Comparison of ENCODE assay signal across 8 mouse cellular contexts in genomic region chr2:5730364-5730792, GRCm38 (mm10). TPM values are rescaled to one million over a fixed set of nuclear protein-coding genes. Genes with fewer than 3 reads are reported as not detected.
DNase-seq lines count a peak whose midpoint lies in the region; ATAC-seq and TF ChIP-seq lines count a peak whose summit lies in the region.

No protein-coding gene starts in this region.

- TF ChIP-seq CTCF in hindbrain, postnatal 0 days (IDR thresholded peaks at IDR 0.05; ENCODE audit: low read depth): no peak

- no peak overlapping the region for H3K4me3 ChIP-seq in hindbrain, postnatal 0 days (ENCODE audit: low read length)
- no peak overlapping the region for H3K4me3 ChIP-seq in neural tube, embryonic 14.5 days (ENCODE audit: low read depth, low read length)
- H3K4me3 ChIP-seq in kidney, embryonic 14.5 days (ENCODE audit: low read length): no peak overlapping the region

- WGBS in hindbrain, postnatal 0 days: 18% methylated on average over 15 of the region's 15 CpGs
- WGBS in neural tube, embryonic 14.5 days: 44% methylated on average over 15 of the region's 15 CpGs
- WGBS in kidney, embryonic 14.5 days: 81% methylated on average over 15 of the region's 15 CpGs

- peaks cover 8% of the 10 kb centered on the region for H3K4me1 ChIP-seq in hindbrain, postnatal 0 days (ENCODE audit: insufficient read depth, low read length)
- H3K4me1 ChIP-seq in neural tube, embryonic 14.5 days (ENCODE audit: control insufficient read depth, insufficient read depth, low read length): peaks cover 3% of the 10 kb centered on the region; the same call in 1 of the 2 replicates
- H3K4me1 ChIP-seq in kidney, embryonic 14.5 days (ENCODE audit: control insufficient read depth, insufficient read depth, low read length): no peaks in the 10 kb centered on the region

- ATAC-seq in hindbrain, postnatal 0 days: peak; percentile 78
- ATAC-seq in neural tube, embryonic 14.5 days (ENCODE audit: low read depth): peak; percentile 66; the same call in 1 of the 2 replicates
- no peak for ATAC-seq in inflammation-experienced regulatory T-cells, adult 6 months
- no peak for ATAC-seq in kidney, embryonic 14.5 days (ENCODE audit: low FRiP score, low TSS enrichment)

- H3K27me3 ChIP-seq in hindbrain, postnatal 0 days (ENCODE audit: insufficient read depth, low read length): no peaks in the 10 kb centered on the region
- H3K27me3 ChIP-seq in neural tube, embryonic 14.5 days (ENCODE audit: control insufficient read depth, insufficient read depth, low read length): no peaks in the 10 kb centered on the region
- H3K27me3 ChIP-seq in kidney, embryonic 14.5 days (ENCODE audit: control insufficient read depth, insufficient read depth, low read length): no peaks in the 10 kb centered on the region

- H3K9me3 ChIP-seq in hindbrain, postnatal 0 days (ENCODE audit: low read length): no peaks in the 10 kb centered on the region
- H3K9me3 ChIP-seq in neural tube, embryonic 14.5 days (ENCODE audit: control insufficient read depth, low read length): no peaks in the 10 kb centered on the region
- no peaks in the 10 kb centered on the region for H3K9me3 ChIP-seq in kidney, embryonic 14.5 days (ENCODE audit: control insufficient read depth, low read length)

- no peak overlapping the region for H3K27ac ChIP-seq in hindbrain, postnatal 0 days
- H3K27ac ChIP-seq in neural tube, embryonic 14.5 days (ENCODE audit: low read depth, low read length): no peak overlapping the region
- H3K27ac ChIP-seq in kidney, embryonic 14.5 days (ENCODE audit: low read depth, low read length): no peak overlapping the region

- no peaks in the 10 kb centered on the region for H3K36me3 ChIP-seq in hindbrain, postnatal 0 days (ENCODE audit: insufficient read depth, low read length)
- no peaks in the 10 kb centered on the region for H3K36me3 ChIP-seq in neural tube, embryonic 14.5 days (ENCODE audit: control insufficient read depth, insufficient read depth, low read length)
- no peaks in the 10 kb centered on the region for H3K36me3 ChIP-seq in kidney, embryonic 14.5 days (ENCODE audit: control insufficient read depth, insufficient read depth, low read length)

- peak overlapping the region; percentile 21 for H3K4me2 ChIP-seq in hindbrain, postnatal 0 days (ENCODE audit: low read depth, low read length)
- H3K4me2 ChIP-seq in neural tube, embryonic 14.5 days (ENCODE audit: low read depth, low read length): no peak overlapping the region
- H3K4me2 ChIP-seq in kidney, embryonic 14.5 days (replicated peaks; ENCODE audit: low read depth, low read length): no peak overlapping the region

- H3K9ac ChIP-seq in hindbrain, postnatal 0 days (replicated peaks; ENCODE audit: low read length): no peak overlapping the region
- H3K9ac ChIP-seq in neural tube, embryonic 14.5 days (replicated peaks; ENCODE audit: low read depth, low read length): no peak overlapping the region
- no peak overlapping the region for H3K9ac ChIP-seq in kidney, embryonic 14.5 days (ENCODE audit: low read depth, low read length)

- peak; percentile 10 for DNase-seq in cerebellum, adult 9-10 months
- DNase-seq in cerebellum, adult 9-11 months: no peak
- DNase-seq in retina, postnatal 1 day: peak; percentile 41
- DNase-seq in retina, embryonic 14.5 days (ENCODE audit: low spot score): no peak
- DNase-seq in hindbrain, postnatal 0 days (ENCODE audit: low spot score): peak; percentile 62

RNA-seq across cellular contexts. Expression of gene Camk1d, which starts 16.1 kb away (rescaled TPM):
- 15.5 and 16.6 TPM in 2 replicates for total RNA-seq in hindbrain, postnatal 0 days (2014; rRNA removed)
- polyA plus RNA-seq in hindbrain, postnatal 0 days (2015; fragmentation: Nextera tagmentation; extraction: Ambion mirVana): 7.2 and 7.7 TPM in 2 replicates
- polyA plus RNA-seq in neural tube, embryonic 14.5 days (2014; fragmentation: Nextera tagmentation; extraction: Ambion mirVana): 9.1 and 9.9 TPM in 2 replicates
- polyA plus RNA-seq in inflammation-experienced regulatory T-cells, adult 6 months (2017; shearing (Covaris generic)): 10 to 100 TPM in 1 of 3 experiments, 1 to 10 TPM in 2; 8.0 to 13.0 (median 9.3) TPM
- 1.3 and 2.4 TPM in 2 replicates for polyA plus RNA-seq in kidney, embryonic 14.5 days (2014; fragmentation: Nextera tagmentation; extraction: Ambion mirVana)

Comparison
In these comparisons a context has a peak if more than half of its experiments do, and no peak if none do; other contexts are left out.
1. DNase-seq: peak in cerebellum, adult 9-10 months (single experiment), retina, postnatal 1 day (single experiment) and hindbrain, postnatal 0 days (single experiment); none in cerebellum, adult 9-11 months (single experiment) and retina, embryonic 14.5 days (single experiment).
2. ATAC-seq: peak in hindbrain, postnatal 0 days (single experiment) and neural tube, embryonic 14.5 days (single experiment); none in inflammation-experienced regulatory T-cells, adult 6 months (single experiment) and kidney, embryonic 14.5 days (single experiment).